Mouse (Mus musculus): ENCODE measurements around the gene Sox15. TPM values are rescaled to one million over a fixed set of nuclear protein-coding genes. Genes with fewer than 3 reads are reported as not detected.
"Not testable (repeated sequence)": the region's sequence is repeated elsewhere in the genome, so short reads cannot be mapped to it uniquely, and the experiment has no call there.

The Sox15 gene
- polyA plus RNA-seq, 1 experiment from 2014 or later, result not detected

GRCm38 (mm10) chr11:69692196-69692811 lies 37.2 kb downstream of the Sox15 start:
- no peak for DNase-seq

GRCm38 (mm10) chr11:69692863-69693262 lies 37.7 kb downstream of the Sox15 start:
- peaks cover 40% of the 10 kb centered on the region for H3K4me1 ChIP-seq (replicated peaks)
- H3K9me3 ChIP-seq (replicated peaks), result no peaks in the 10 kb centered on the region
- peaks cover 13% of the 10 kb centered on the region for H3K27me3 ChIP-seq
- 74% methylated on average over 6 of the region's 6 CpGs for WGBS (ENCODE audit: insufficient replicate concordance)
- DNase-seq, result no peak
- no peaks in the 10 kb centered on the region for H3K36me3 ChIP-seq
- no peak overlapping the region for H3K9ac ChIP-seq
- H3K4me2 ChIP-seq, result no peak overlapping the region
- H3K4me3 ChIP-seq (replicated peaks), result no peak overlapping the region
- H3K27ac ChIP-seq, result no peak overlapping the region
- ATAC-seq (ENCODE audit: low read depth), result no peak

More at GRCm38 (mm10) chr11:69692196-69692811, 37.2 kb downstream of the Sox15 start:
- Histone ChIP-seq H3K9me3 (replicated peaks) (no peaks in the 10 kb centered on the region), H3K4me2 (no peak overlapping the region), H3K36me3 (no peaks in the 10 kb centered on the region), H3K9ac (0 out of 2 replicates have a peak overlapping the region, but pooled peaks have one; percentile 18), H3K4me1 (replicated peaks) (peaks cover 40% of the 10 kb centered on the region), H3K4me3 (replicated peaks) (no peak overlapping the region), H3K27ac (no peak overlapping the region), H3K27me3 (peaks cover 13% of the 10 kb centered on the region)
- no peak for ATAC-seq (ENCODE audit: low read depth)
- 29% methylated on average over 9 of the region's 9 CpGs for WGBS (ENCODE audit: insufficient replicate concordance)

- Histone ChIP-seq H3K9ac (no peak overlapping the region), H3K4me2 (no peak overlapping the region), H3K36me3 (no peaks in the 10 kb centered on the region), H3K9me3 (replicated peaks) (no peaks in the 10 kb centered on the region), H3K4me3 (replicated peaks) (no peak overlapping the region), H3K4me1 (replicated peaks) (peaks cover 40% of the 10 kb centered on the region), H3K27ac (peak overlapping the region; percentile 13; the same call in 1 of the 2 replicates), H3K27me3 (peaks cover 13% of the 10 kb centered on the region)
- ATAC-seq (ENCODE audit: low read depth), result no peak
- WGBS (ENCODE audit: insufficient replicate concordance), result 51% methylated on average over 11 of the region's 11 CpGs
- no peak for DNase-seq
Measured at GRCm38 (mm10) chr11:69693421-69693965, 38.4 kb downstream of the Sox15 start.

- Histone ChIP-seq H3K4me1 (replicated peaks) (peaks cover 44% of the 10 kb centered on the region), H3K9ac (peak overlapping the region; percentile 65), H3K36me3 (no peaks in the 10 kb centered on the region), H3K4me2 (peak overlapping the region; percentile 71), H3K9me3 (replicated peaks) (no peaks in the 10 kb centered on the region), H3K27ac (peak overlapping the region; percentile 59; the same call in 1 of the 2 replicates), H3K4me3 (replicated peaks) (peak overlapping the region; percentile 58), H3K27me3 (peaks cover 13% of the 10 kb centered on the region)
- WGBS (ENCODE audit: insufficient replicate concordance), result 51% methylated on average over 6 of the region's 6 CpGs
- DNase-seq (no peak), ATAC-seq (ENCODE audit: low read depth) (no peak)
Measured at GRCm38 (mm10) chr11:69695046-69695360, 39.9 kb downstream of the Sox15 start.

GRCm38 (mm10) chr11:69695361-69696181 lies 40.5 kb downstream of the Sox15 start, which contains the start of the genes Tnfsf12 and Tnfsfm13:
Tnfsf12 (minus strand) TSS chr11:69695849.
Tnfsfm13 (minus strand) TSS chr11:69696098.
- no peak for DNase-seq

GRCm38 (mm10) chr11:69697396-69697795 lies 42.3 kb downstream of the Sox15 start:
- ATAC-seq (ENCODE audit: low read depth) (no peak), DNase-seq (no peak)
- Histone ChIP-seq H3K9me3 (replicated peaks) (no peaks in the 10 kb centered on the region), H3K27me3 (peaks cover 13% of the 10 kb centered on the region), H3K9ac (no peak overlapping the region), H3K4me3 (replicated peaks) (no peak overlapping the region), H3K4me2 (no peak overlapping the region), H3K4me1 (replicated peaks) (peaks cover 42% of the 10 kb centered on the region), H3K27ac (no peak overlapping the region), H3K36me3 (no peaks in the 10 kb centered on the region)
- 70% methylated on average over 3 of the region's 3 CpGs for WGBS (ENCODE audit: insufficient replicate concordance)

More at GRCm38 (mm10) chr11:69695361-69696181, 40.5 kb downstream of the Sox15 start, which contains the start of the genes Tnfsf12 and Tnfsfm13:
- peak within 1 kb of the TSS; percentile 65 for H3K9ac ChIP-seq
- H3K36me3 ChIP-seq, result no peaks in the 10 kb centered on the region
- peaks cover 13% of the 10 kb centered on the region for H3K27me3 ChIP-seq
- peaks cover 44% of the 10 kb centered on the region for H3K4me1 ChIP-seq (replicated peaks)
- peak within 1 kb of the TSS; percentile 58 for H3K4me3 ChIP-seq (replicated peaks)
- no peaks in the 10 kb centered on the region for H3K9me3 ChIP-seq (replicated peaks)
- H3K27ac ChIP-seq, result peak within 1 kb of the TSS; percentile 59
- ATAC-seq (ENCODE audit: low read depth), result peak; percentile 59
- 9% methylated on average over 41 of the region's 41 CpGs for WGBS (ENCODE audit: insufficient replicate concordance)
- peak within 1 kb of the TSS; percentile 71 for H3K4me2 ChIP-seq

GRCm38 (mm10) chr11:69698574-69698973 lies 43.5 kb downstream of the Sox15 start:
- H3K4me1 ChIP-seq (replicated peaks), result peaks cover 30% of the 10 kb centered on the region
- no peak for ATAC-seq (ENCODE audit: low read depth)
- H3K9me3 ChIP-seq (replicated peaks), result no peaks in the 10 kb centered on the region
- peaks cover 9% of the 10 kb centered on the region for H3K27me3 ChIP-seq
- DNase-seq, result no peak
- H3K27ac ChIP-seq, result no peak overlapping the region
- H3K4me2 ChIP-seq, result no peak overlapping the region
- no peak overlapping the region for H3K4me3 ChIP-seq (replicated peaks)
- no peak overlapping the region for H3K9ac ChIP-seq
- WGBS (ENCODE audit: insufficient replicate concordance), result 59% methylated on average over 5 of the region's 5 CpGs
- H3K36me3 ChIP-seq, result no peaks in the 10 kb centered on the region

- H3K9me3 ChIP-seq (replicated peaks), result no peaks in the 10 kb centered on the region
- ATAC-seq (ENCODE audit: low read depth), result no peak
- DNase-seq, result no peak
- no peak overlapping the region for H3K4me2 ChIP-seq
- WGBS (ENCODE audit: insufficient replicate concordance), result 21% methylated on average over 1 of the region's 1 CpGs
- no peaks in the 10 kb centered on the region for H3K36me3 ChIP-seq
- no peak overlapping the region for H3K4me3 ChIP-seq (replicated peaks)
- peaks cover 9% of the 10 kb centered on the region for H3K27me3 ChIP-seq
- H3K27ac ChIP-seq, result peak overlapping the region; percentile 3; the same call in 1 of the 2 replicates
- peaks cover 34% of the 10 kb centered on the region for H3K4me1 ChIP-seq (replicated peaks)
- H3K9ac ChIP-seq, result no peak overlapping the region
Measured at GRCm38 (mm10) chr11:69699595-69699994, 44.5 kb downstream of the Sox15 start.

GRCm38 (mm10) chr11:69702886-69703285 lies 47.8 kb downstream of the Sox15 start:
- H3K4me1 ChIP-seq (replicated peaks), result peaks cover 32% of the 10 kb centered on the region
- not testable (repeated sequence) for H3K9ac ChIP-seq; H3K36me3 ChIP-seq; H3K27me3 ChIP-seq; H3K9me3 ChIP-seq (replicated peaks); DNase-seq; H3K4me2 ChIP-seq; H3K4me3 ChIP-seq (replicated peaks); H3K27ac ChIP-seq; ATAC-seq (ENCODE audit: low read depth)
- 84% methylated on average over 10 of the region's 10 CpGs for WGBS (ENCODE audit: insufficient replicate concordance)

GRCm38 (mm10) chr11:69703381-69703780 lies 48.3 kb downstream of the Sox15 start:
- not testable (repeated sequence) for H3K4me3 ChIP-seq (replicated peaks); ATAC-seq (ENCODE audit: low read depth); H3K36me3 ChIP-seq; H3K9ac ChIP-seq; H3K4me2 ChIP-seq; H3K27ac ChIP-seq; DNase-seq; H3K9me3 ChIP-seq (replicated peaks); H3K27me3 ChIP-seq
- peaks cover 32% of the 10 kb centered on the region for H3K4me1 ChIP-seq (replicated peaks)
- 76% methylated on average over 2 of the region's 3 CpGs for WGBS (ENCODE audit: insufficient replicate concordance)

- no peak for ATAC-seq (ENCODE audit: low read depth)
- Histone ChIP-seq H3K27ac (no peak overlapping the region), H3K4me1 (replicated peaks) (peaks cover 35% of the 10 kb centered on the region), H3K9ac (no peak overlapping the region), H3K4me2 (no peak overlapping the region), H3K9me3 (replicated peaks) (no peaks in the 10 kb centered on the region), H3K27me3 (no peaks in the 10 kb centered on the region), H3K4me3 (replicated peaks) (no peak overlapping the region), H3K36me3 (no peaks in the 10 kb centered on the region)
- 54% methylated on average over 8 of the region's 8 CpGs for WGBS (ENCODE audit: insufficient replicate concordance)
- no peak for DNase-seq
Measured at GRCm38 (mm10) chr11:69703814-69704612, 48.9 kb downstream of the Sox15 start.
